Mouse (Mus musculus) granulocyte monocyte progenitor cell, adult 5-6 weeks (primary cell): ENCODE measurements around the gene St6galnac3. TPM values are rescaled to one million over a fixed set of nuclear protein-coding genes. Genes with fewer than 3 reads are reported as not detected.

Experiments
- ATAC-seq: replicated peaks from 2 replicates; pipeline ENCODE4 v1.8.0; 2016; ENCODE audit warnings: mild to moderate bottlenecking, moderate TSS enrichment, inconsistent platforms; ENCODE audit not compliant: poor library complexity, severe bottlenecking
- total RNA-seq, 2 experiments: library from RNA; stranded (forward) in 1 of 2; stranded (reverse) in 1 of 2; fragments of 200-712, 200-1000 nt in 1 of 2; fragments of >200 nt in 1 of 2; fragmentation: Nextera tagmentation in 1 of 2; gene quantifications; 2 replicates each; pipeline ENCODE4 v1.2.3; 2014 to 2017

Gene St6galnac3
- total RNA-seq, 2 experiments from 2014 or later: 0.31 to 4.2 TPM

DNA sequence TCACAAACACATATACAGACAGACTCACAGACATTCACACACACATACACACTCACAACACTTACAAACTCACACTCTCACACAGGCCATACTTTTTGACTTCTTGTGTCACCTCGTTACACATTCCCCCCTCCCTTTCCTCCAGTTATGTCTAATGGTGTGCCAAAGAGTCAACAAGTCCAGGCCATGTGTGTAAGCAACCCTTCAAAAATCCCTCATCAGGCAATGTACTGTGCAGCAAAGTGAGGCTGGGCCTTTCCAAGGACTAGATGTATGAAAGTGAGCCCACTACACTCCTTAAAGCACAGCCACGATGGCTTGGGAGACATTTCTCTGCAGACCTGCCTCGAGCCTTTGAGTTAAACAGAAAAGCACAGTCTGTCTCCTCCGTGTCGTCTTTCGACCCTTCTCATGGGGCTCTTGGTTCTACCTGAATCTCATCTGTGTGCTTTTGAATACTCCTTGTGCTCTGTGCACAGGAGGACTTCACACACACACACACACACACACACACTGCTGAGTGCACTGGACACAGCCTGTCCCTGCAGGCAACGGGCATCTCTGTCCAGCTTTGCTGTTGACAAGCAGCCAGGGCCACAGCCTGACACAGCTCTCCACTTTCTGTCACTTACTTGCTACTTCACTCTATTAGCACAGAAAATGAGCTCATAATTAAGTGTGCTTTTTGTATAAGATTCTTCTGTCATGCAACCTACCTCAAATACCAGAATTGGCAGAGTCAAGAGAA is 177.9 kb downstream of the St6galnac3 start:
- ATAC-seq: no peak

DNA sequence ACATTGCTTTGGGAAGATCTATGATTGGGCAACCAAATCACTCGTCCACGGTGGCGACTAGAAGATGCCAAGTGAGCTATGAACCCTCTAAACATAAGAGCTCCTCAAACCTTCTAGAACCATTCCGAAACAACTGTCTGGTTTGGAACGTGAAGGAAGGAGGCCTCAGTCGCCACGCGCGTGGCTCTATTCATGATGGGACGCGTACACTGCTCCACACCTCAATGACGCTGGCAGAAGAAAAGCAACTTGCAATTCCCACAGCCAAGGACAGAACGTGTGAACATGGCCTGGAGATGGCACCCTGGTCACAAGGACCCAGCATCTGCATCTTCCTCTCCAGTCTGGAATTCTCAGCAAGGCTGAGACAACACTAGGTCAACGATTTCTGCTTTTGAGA is 185.1 kb downstream of the St6galnac3 start:
- no peak for ATAC-seq

- no peak for ATAC-seq
Observed at GRCm38 (mm10) chr3:153538396-153538795, 186.6 kb downstream of the St6galnac3 start.

GRCm38 (mm10) chr3:153537435-153537834 is 187.5 kb downstream of the St6galnac3 start:
- no peak for ATAC-seq

DNA sequence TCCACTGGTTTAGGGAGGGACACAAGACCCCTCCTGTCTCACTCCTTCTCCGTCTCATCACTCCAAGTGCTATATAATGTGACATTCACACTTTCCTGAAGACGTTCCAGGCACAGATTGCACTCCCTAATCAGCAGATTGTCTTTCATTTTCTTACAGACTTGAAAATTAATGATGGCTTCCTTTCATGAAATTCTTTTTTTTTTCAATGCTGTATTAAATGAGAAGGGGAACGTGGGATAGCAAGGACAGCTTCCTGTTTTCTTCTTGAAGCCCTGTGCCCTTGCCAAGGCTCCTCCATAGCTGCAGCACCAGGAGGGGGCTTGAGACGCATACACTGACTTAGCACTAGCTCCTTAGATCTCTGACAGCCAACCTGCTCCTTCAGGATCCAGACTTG is 188.7 kb downstream of the St6galnac3 start:
- ATAC-seq: no peak

DNA sequence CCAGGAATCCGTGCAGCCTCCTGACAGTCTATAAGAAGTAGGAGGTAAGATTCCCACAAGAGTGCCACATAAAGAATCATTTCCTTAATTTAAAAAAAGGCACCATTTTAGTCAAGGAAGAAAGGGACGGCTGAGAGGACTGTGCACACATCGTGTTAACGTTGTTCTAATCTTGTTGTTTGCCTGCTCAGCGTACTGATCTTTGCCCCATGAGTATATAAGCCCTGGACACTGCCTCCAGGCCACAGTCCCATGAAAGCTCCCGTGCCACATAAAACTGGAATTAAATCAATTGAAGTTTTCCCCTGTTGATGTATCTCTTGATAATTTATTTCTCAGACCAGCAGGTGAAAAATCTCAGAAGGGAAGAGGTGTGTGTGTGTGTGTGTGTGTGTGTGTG is 195.8 kb downstream of the St6galnac3 start:
- no peak for ATAC-seq

GRCm38 (mm10) chr3:153525151-153525768 is 199.7 kb downstream of the St6galnac3 start:
- ATAC-seq: no peak

- no peak for ATAC-seq
Observed at GRCm38 (mm10) chr3:153516848-153517247, 208.1 kb downstream of the St6galnac3 start.

DNA sequence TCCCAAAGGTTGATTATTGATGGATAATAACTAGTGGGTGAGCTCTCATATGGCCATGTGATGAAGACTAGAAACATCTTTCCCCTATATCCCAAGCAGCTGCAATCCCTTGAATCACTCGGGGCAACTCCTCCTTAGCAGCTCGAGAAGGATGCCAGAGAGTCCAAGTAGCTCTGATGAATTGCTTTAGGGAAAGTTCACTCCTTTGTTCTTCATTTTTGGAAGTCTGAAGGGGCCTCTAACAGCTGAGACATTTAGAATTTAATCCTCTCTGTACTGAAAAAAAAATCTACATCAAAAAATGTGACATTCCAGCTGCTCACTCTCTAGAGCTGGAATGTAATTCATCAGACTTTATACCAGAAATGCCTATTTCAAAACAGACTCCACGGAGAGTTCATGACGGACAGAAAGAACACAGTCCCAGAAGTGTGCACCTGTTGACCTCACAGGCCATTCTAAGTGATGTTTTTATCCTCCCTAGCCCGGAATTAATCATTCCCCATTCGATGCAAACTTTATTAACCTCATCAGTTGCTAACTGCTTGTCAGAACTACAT is 211.4 kb downstream of the St6galnac3 start:
- ATAC-seq: no peak

DNA sequence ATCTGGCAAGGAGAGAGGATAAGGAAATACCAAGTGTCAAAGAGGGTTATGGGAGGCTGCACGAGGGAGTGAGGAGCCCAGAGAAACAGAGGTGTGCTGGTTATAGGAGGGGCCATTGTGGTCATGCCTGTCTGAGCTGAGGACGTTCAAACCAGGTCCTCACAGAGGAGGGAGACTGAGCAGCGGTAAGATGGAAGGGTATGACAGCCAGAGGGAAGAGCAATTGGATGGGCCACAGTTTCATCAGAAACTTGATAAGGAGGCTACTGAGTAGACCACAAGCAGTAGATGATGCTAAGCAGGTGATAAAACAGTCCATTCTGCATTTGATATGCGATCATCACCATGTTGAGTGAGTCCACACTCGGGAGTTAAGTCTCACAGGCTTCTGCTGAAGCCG is 212.4 kb downstream of the St6galnac3 start:
- ATAC-seq: no peak

- peak; percentile 27; the same call in 1 of the 2 replicates for ATAC-seq
Observed at GRCm38 (mm10) chr3:153511151-153511580, 213.8 kb downstream of the St6galnac3 start.

- no peak for ATAC-seq
Observed at GRCm38 (mm10) chr3:153510048-153510630, 214.8 kb downstream of the St6galnac3 start.

DNA sequence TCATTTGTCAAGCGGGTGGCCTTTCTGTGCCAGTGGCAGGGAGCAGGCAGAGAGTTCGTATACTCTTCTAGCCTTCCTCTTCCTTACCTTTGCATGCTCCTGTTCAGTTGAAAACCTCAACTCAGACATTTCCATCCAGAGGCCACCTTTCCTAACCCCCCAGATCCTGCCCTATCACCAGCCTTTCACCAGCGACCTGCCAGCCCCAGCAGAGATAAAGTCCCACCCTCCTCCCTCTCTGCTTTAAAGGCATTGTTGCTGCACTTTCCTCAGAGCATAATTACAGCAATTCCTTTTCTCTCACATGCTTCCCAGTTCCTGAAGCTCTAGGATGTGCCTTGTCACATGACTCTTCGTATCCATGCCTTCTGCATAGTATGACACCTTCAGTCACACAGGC is 215.3 kb downstream of the St6galnac3 start:
- ATAC-seq: no peak

DNA sequence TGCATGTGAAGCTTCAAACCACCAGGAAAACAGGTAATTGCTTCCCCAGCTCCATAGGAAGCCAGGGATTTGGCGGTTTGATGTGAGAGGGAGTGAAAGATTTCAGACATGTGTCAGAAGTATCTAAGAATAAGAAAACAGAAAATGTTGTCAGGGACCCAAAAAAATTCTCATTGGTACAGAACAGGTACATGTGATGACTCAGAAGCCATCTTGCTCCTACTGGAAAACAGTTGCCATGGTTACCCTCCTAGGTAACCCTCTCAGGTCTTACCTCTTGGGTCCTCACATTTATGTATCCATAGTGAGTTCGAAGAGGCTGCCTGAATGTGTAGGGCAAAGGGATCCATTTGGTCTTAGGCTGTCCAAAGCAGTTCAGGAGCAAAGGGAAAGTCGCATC is 215.9 kb downstream of the St6galnac3 start:
- no peak for ATAC-seq

- ATAC-seq: no peak
Observed at GRCm38 (mm10) chr3:153508592-153508991, 216.4 kb downstream of the St6galnac3 start.

DNA sequence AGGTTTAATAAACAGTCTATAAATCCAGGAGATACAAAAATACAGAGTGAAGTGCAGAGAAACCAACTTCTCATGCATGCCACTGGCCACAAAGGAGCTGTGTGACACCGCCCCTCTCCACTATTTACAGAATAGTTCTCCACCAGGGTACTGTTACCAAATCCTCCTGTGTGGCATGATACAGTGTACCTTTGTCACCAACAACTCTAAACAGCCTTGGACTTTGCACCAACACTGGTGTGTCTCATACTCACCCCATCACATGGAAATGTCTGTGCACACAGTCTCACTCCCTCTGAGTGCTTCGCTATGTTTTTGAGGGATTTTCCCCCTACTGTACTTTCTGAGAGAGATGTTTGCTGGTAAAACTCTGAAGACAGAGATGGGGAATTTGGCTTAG is 217.4 kb downstream of the St6galnac3 start:
- ATAC-seq: no peak

DNA sequence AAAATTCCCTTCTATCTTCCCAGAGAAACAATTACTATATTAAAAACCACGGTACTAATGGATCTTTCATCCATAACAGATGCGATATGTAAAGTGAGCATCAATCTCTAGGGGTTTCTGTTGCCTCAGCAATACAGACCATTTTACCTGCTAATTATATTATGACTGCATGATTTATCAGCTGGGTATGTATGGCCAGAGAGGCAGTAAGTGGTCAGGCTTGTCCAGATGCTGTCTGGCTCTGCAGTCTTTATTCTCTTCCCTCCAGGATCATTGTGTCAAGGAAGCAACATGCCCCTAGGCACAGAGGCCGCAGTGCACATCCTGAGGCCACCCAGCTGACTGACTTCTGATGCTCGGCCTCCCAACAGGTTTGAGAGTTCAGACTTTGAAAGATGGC is 222.5 kb downstream of the St6galnac3 start:
- no peak for ATAC-seq

GRCm38 (mm10) chr3:153501333-153501877 is 223.6 kb downstream of the St6galnac3 start:
- peak; percentile 92 for ATAC-seq

DNA sequence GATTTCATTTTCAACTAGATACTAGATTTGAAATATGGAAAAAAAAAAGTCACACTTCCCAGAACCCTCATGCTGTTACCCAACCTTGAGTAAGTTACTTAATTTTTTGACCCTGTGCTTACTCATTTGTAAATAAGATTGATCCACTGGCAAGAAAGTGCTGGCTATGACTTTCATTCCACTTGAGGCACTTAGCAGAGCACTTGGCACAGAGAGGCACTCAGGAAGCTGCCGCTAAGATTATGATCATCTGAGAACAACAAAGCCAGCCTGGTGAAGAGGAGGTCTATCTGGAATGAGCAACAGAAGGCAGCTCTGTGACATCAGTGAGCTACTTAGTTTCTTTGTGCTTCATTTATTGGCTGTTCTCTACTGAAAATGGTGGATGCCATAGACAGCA is 232.0 kb downstream of the St6galnac3 start:
- peak; percentile 55 for ATAC-seq

DNA sequence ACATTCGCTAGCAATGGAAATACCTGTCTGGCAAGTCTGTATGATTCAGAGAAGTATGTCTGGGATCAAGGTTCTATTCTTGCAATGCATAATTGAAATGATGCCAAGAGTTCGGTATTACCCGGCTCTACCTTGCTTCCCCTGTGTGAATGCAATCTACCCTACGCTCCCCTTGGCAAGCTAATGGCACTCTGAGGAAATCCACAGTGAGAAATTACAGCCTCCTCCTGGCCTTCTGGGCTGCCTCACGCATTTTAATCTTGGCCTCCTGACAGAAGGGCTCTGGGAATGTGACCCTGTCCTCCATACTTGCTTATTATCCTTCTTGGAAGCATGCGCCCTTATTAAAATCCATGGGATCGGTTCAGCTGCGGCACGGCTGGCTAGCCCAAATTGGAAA is 235.3 kb downstream of the St6galnac3 start:
- no peak for ATAC-seq

DNA sequence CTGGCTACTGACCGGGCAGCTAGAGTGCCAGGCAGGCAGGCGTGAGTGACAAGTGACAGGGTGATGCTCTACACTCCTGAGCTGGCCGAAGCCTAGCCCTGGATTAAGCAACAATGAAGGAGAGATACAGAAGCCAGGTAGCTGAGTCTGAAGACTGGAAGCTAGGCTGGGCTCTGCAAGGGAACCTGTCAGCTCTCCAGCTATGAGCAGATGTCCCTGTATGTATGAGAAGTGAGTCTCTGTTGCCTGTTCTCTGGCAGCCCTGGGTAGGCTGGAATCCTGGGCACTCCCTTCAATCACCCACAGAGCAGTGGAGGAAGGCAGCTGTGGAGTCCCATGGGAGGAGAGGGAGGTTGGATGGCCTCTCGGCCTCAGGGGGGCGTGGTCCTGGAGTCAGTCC is 236.0 kb downstream of the St6galnac3 start:
- no peak for ATAC-seq
